Mouse (Mus musculus): Measurements from ENCODE around the gene Rasgef1b. TPM values are rescaled to one million over a fixed set of nuclear protein-coding genes. Genes with fewer than 3 reads are reported as not detected.

Rasgef1b gene
- total and polyA plus RNA-seq, 3 experiments, result 0.17 to 0.26 (median 0.21) TPM

- in situ Hi-C loops (cut with MboI; ENCODE audit: low pct_ligation_motif_present, low pct_unique_long_range_greater_than_20kb, low sequenced_read_pairs), result no loop called here
Measured at GRCm38 (mm10) chr5:99277536-99277935, 451.3 kb downstream of the Rasgef1b start.

DNA sequence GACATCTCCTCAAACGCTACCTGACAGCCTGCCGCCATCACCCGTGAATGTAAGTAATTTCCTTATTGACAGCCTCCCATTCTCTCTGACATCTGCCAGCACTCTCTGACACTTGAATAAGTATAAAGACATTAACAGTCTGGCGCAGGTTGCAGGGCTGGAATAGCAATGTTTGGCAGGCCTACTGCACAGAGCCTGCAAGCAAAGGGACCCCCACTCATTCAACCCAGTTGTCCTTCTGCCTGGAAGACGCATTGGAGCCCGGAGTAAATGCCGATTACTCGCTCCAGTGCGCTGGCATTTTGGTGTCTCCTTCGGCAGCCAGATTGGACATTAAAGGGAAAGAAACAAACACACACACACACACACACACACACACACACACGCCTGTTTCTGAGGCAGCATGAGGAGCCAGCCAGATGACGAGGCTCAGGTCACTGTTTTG, 454.7 kb downstream of the Rasgef1b start:
- Histone ChIP-seq H3K36me3 (replicated peaks in 1 of 2; ENCODE audit: control insufficient read depth in 1 of 2, insufficient read depth in 1 of 2, low read length in 1 of 2) (no peaks in the 10 kb centered on the region), H3K4me1 (ENCODE audit: control insufficient read depth in 1 of 2, insufficient read depth in 2 of 2) (peaks cover 0 to 7% of the 10 kb centered on the region in 2 experiments; a peak in 1 of 4 replicates), H3K79me2 (replicated peaks; ENCODE audit: control insufficient read depth, extremely low read depth, insufficient read depth, poor library complexity, severe bottlenecking) (no peaks in the 10 kb centered on the region), H3K9me3 (replicated peaks; ENCODE audit: low read length) (no peaks in the 10 kb centered on the region), H3K4me2 (ENCODE audit: insufficient read depth, low read depth, poor library complexity, severe bottlenecking) (no peak overlapping the region), H3K27me3 (replicated peaks) (no peaks in the 10 kb centered on the region), H3K27ac (ENCODE audit: insufficient read depth, low read depth) (no peak overlapping the region), H3K9ac (ENCODE audit: insufficient read depth, low read depth) (no peak overlapping the region), H3K4me3 (replicated peaks in 1 of 3; ENCODE audit: low read depth in 2 of 3, low read length in 2 of 3, poor library complexity in 1 of 3) (no peak overlapping the region)
- DNase-seq (ENCODE audit: extremely low read depth), result no peak
- dilution Hi-C loops (cut with MboI; ENCODE audit: extremely low pct_ligation_motif_present, extremely low pct_unique_long_range_greater_than_20kb, low sequenced_read_pairs) (no loop called here), in situ Hi-C loops (cut with MboI; ENCODE audit: low pct_ligation_motif_present, low pct_unique_long_range_greater_than_20kb, low sequenced_read_pairs) (no loop called here)
- TF ChIP-seq ETS1 (conservative IDR thresholded peaks at IDR 0.05; ENCODE audit: low read depth, low read length) (no peak), EP300 (IDR thresholded peaks at IDR 0.05; ENCODE audit: low read length) (no peak), TBP (conservative IDR thresholded peaks at IDR 0.05; ENCODE audit: low read depth, low read length) (no peak), HCFC1 (IDR thresholded peaks at IDR 0.05; ENCODE audit: low read depth, low read length) (no peak), CTCF (conservative IDR thresholded peaks at IDR 0.05 in 1 of 2, IDR thresholded peaks at IDR 0.05 in 1 of 2; ENCODE audit: low read depth in 2 of 2, low read length in 2 of 2) (no peak), NELFE (IDR thresholded peaks at IDR 0.05; ENCODE audit: low read depth, low read length) (no peak), RAD21 (IDR thresholded peaks at IDR 0.05; ENCODE audit: low read depth, low read length) (no peak), MXI1 (IDR thresholded peaks at IDR 0.05; ENCODE audit: low read depth, low read length) (no peak), ZNF384 (IDR thresholded peaks at IDR 0.05; ENCODE audit: low read depth, low read length) (no peak), POLR2AphosphoS2 (IDR thresholded peaks at IDR 0.05; ENCODE audit: low read depth, low read length) (no peak), NRF1 (IDR thresholded peaks at IDR 0.05; ENCODE audit: low read depth, low read length) (no peak), POLR2A (IDR thresholded peaks at IDR 0.05; ENCODE audit: low read depth, low read length) (no peak), JUND (conservative IDR thresholded peaks at IDR 0.05; ENCODE audit: low read depth, low read length) (no peak), MEF2A (IDR thresholded peaks at IDR 0.05; ENCODE audit: borderline replicate concordance, low read depth, low read length) (no peak), MYC (IDR thresholded peaks at IDR 0.05; ENCODE audit: low read depth, low read length) (no peak), CHD1 (IDR thresholded peaks at IDR 0.05; ENCODE audit: low read depth, low read length) (no peak), ZMIZ1 (IDR thresholded peaks at IDR 0.05; ENCODE audit: low read depth, low read length) (no peak), GABPA (IDR thresholded peaks at IDR 0.05; ENCODE audit: insufficient replicate concordance, low read depth, low read length) (no peak)

More at GRCm38 (mm10) chr5:99277536-99277935, 451.3 kb downstream of the Rasgef1b start:
- Histone ChIP-seq H3K27ac (ENCODE audit: insufficient read depth, low read depth) (no peak overlapping the region), H3K4me2 (ENCODE audit: insufficient read depth, low read depth, poor library complexity, severe bottlenecking) (no peak overlapping the region), H3K4me3 (replicated peaks in 1 of 3; ENCODE audit: low read depth in 2 of 3, low read length in 2 of 3, poor library complexity in 1 of 3) (no peak overlapping the region), H3K36me3 (replicated peaks in 1 of 2; ENCODE audit: control insufficient read depth in 1 of 2, insufficient read depth in 1 of 2, low read length in 1 of 2) (no peaks in the 10 kb centered on the region), H3K27me3 (replicated peaks) (no peaks in the 10 kb centered on the region), H3K79me2 (replicated peaks; ENCODE audit: control insufficient read depth, extremely low read depth, insufficient read depth, poor library complexity, severe bottlenecking) (no peaks in the 10 kb centered on the region), H3K9me3 (replicated peaks; ENCODE audit: low read length) (no peaks in the 10 kb centered on the region), H3K4me1 (ENCODE audit: control insufficient read depth in 1 of 2, insufficient read depth in 2 of 2) (no peaks in the 10 kb centered on the region), H3K9ac (ENCODE audit: insufficient read depth, low read depth) (no peak overlapping the region)
- no peak for TF ChIP-seq HCFC1 (IDR thresholded peaks at IDR 0.05; ENCODE audit: low read depth, low read length)
- no peak for DNase-seq (ENCODE audit: extremely low read depth)
- dilution Hi-C loops (cut with MboI; ENCODE audit: extremely low pct_ligation_motif_present, extremely low pct_unique_long_range_greater_than_20kb, low sequenced_read_pairs), result no loop called here
